Mouse (Mus musculus): ENCODE results near the gene Shisal2b. TPM values are rescaled to one million over a fixed set of nuclear protein-coding genes. Genes with fewer than 3 reads are reported as not detected.
"Not testable (repeated sequence)": the region's sequence is repeated elsewhere in the genome, so short reads cannot be mapped to it uniquely, and the experiment has no call there.

The Shisal2b gene
- not detected for total RNA-seq (2021)
- long read RNA-seq, experiment 1, partial matches to known transcripts, result 0 of 1 reads
- long read RNA-seq, experiment 1, other reads (novel, unspliced or antisense), result 0 of 1 reads
- long read RNA-seq, experiment 2, result 0 reads

DNA sequence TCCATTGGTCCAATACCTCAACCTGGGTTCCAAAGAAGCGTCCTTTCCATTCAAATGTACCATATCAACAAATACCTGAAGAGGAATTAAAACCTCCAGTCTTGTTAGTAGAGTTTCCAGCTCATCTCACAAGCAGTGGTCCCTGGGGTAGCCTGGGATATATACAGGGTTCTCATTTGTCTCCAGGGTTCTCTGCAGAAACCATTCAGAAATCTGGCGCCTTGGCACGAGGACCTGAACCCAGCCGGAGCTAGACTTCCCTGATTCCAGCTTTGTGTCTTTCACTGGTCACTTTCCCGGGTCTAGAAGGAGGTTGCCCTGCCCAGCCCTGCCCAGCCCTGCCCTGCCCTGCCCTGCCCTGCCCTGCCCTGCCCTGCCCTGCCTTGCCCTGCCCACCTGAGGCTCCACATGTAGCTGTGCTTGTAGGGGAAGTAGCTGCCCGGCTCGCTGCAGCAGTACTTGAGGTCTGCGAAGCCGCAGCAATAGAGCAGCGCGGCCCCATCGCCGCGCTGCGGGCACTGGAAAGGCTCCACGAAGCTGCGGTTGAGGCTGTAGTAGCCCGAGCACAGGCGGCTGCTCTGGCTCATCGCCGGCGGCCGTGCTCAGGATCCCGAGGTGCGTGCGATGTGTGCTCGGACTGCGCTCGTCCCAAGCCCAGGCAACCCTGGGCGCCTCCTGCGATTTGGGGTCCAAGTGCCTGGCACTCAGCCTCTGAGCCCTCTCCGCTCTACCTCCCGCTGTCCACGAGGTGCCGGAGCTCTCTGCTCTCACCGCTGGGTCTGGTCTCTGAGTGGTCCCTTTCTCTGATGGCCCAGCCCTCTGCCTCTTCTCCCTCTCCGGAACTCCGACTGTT is at the start of gene Shisal2b:
Shisal2b (minus strand) TSS at position 767 of the 853 bp plus-strand sequence.
- DNase-seq, result peak; percentile 47

GRCm38 (mm10) chr13:104911626-104912025 is 47.9 kb upstream of the Shisal2b start:
- not testable (repeated sequence) for DNase-seq

GRCm38 (mm10) chr13:104911006-104911405 is 47.3 kb upstream of the Shisal2b start:
- not testable (repeated sequence) for DNase-seq

- DNase-seq, result no peak
These were observed 45.0 kb upstream of the Shisal2b start for GRCm38 (mm10) chr13:104908691-104909090.

GRCm38 (mm10) chr13:104894771-104895170 is 31.1 kb upstream of the Shisal2b start:
- DNase-seq, result no peak

GRCm38 (mm10) chr13:104892337-104892736 is 28.6 kb upstream of the Shisal2b start:
- no peak for DNase-seq

- DNase-seq, result no peak
These were observed 22.8 kb upstream of the Shisal2b start for GRCm38 (mm10) chr13:104886308-104887032.

DNA sequence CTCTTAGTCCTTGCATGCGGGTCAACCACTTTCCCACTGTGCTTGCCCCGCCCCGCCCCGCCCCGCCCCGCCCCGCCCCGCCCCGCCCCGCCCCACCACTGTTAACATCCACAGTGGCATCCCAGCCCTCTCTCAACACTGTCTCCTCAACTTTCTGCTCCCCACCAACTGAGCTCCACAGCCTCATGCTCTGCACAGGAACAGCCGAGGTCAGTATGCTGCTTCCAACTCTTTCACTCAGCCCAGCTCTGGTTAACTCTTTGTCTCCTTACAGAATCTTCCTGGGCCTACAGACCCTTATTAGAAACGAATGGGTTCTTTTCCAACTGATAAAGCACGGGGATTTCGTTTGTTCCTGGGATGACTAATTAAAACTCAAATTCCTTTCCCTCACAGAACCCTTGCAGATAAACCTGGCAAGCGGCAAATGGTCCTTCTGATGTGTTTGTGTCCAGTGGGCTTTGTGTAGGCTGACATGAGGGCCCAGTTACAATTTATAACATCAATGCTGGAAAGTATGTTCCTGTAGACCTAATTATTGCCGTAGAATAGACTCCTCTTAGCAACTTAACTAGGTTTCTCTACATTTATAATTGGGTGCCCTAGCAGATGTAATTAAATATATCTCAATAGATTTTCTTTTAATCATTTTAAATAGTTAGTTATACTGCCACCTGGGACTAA is 20.0 kb upstream of the Shisal2b start:
- no peak for DNase-seq

DNA sequence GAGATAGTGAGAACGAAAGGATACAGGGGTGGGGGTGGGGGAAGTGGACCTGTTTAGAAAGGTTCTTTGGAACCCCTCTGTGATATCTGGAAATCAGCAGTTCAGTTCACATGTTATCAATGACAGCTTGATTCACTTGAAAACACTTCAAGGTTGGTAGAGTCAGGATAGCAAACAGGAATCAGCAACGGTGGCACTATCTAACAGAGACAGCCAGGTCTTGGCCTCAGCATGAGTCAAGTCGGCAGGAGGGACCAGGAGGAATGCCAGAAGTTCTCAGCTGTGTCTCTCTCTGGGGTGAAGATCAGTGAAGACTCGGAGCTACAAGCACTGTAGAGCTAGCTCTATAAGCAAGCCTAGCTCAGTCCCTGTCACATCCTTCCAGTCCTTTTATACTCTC is 14.8 kb upstream of the Shisal2b start:
- DNase-seq, result no peak

DNA sequence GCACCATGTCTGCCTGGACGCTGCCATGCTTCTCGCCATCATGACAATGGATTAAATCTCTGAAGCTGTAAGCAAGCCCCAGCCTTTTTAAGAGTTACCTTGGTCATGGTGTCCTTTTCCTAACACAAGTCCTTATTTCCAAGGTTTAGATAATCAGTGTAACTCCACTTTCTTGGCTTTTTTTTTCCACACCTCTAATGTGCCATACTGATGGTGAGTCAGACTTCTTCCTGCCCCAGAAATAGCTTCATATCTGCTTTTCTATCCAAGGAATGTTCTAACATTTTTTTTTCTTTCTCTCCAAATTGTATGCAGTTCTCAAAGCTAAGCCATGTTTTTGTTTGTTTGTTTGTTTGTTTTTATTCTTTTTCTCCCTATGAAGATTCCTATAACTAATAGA is 6.2 kb upstream of the Shisal2b start:
- no peak for DNase-seq

GRCm38 (mm10) chr13:104866726-104867125 is 3.0 kb upstream of the Shisal2b start:
- DNase-seq, result no peak

- DNase-seq, result no peak
These were observed 10.0 kb downstream of the Shisal2b start for GRCm38 (mm10) chr13:104853645-104854044.

DNA sequence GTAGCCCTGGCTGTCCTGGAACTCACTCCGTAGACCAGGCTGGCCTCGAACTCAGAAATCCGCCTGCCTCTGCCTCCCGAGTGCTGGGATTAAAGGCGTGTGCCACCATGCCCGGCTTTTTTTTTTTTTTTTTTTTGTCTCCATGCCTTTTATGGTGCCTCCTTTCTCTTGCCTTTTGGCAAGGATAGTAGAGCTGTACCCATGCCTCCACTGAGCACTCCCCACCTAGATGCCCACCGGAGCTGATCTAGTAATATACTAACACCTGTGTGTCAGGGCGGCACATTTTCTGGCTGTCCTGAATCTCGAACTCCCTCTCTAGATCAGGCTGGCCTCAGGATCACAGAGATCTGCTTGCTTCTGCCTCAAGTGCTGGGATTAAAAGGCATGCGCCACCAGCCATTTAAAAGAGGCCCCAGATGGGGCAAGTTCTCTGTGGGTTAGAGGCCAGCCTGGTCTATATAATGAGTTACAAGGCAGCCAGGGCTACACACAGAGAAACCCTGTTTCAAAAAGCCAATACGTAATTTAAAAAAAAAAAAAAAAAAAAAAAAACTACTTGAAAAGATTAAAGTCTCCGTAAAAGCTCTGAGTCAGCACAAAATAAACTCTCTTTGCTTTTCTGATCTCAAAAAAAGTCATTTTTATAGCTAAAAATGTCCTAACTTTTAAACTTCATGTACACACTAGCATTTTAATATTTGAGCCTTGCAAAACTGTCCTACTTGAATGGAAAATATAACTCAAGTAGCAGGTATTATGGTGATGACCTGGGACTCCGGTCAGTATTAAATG is 20.2 kb downstream of the Shisal2b start:
- DNase-seq, result no peak

- DNase-seq, result no peak
These were observed 21.8 kb downstream of the Shisal2b start for GRCm38 (mm10) chr13:104841937-104842336.

- no peak for DNase-seq
These were observed 26.1 kb downstream of the Shisal2b start for GRCm38 (mm10) chr13:104837628-104838027.

DNA sequence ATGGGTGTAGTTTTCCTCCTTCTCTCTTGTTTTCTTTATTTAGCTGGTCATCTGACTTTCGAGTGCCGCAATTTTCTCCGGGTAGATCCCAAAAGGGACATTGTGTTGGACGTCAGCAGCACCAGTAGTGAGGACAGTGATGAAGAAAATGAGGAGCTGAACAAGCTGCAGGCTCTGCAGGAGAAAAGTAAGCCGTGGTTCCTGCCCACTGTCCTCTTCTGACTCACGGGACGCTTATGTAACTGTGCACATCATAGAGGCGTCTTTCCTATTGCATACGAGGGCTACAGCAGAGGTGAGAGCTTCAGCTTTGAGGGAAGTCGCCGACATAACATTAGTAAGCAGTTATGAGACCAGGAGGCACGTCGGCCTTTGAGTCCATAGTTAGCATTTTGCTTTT is 30.9 kb downstream of the Shisal2b start:
- DNase-seq, result no peak

DNA sequence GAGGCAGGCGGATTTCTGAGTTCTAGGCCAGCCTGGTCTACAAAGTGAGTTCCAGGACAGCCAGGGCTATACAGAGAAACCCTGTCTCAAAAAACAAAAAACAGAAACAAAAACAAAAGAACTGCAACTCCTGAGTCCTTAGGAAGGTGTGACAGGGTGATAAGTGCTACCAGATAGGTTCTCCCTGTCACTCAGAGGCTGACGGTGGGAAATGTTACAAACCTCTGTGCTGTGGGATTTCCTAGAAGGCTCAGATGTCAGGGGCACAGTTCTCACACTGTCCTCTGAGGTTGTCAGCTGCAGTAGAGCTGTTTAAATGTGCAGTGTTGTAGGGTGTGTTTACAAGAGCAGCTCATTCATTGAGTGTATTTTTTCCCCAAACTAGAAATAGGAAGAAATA is 38.2 kb downstream of the Shisal2b start:
- no peak for DNase-seq

- DNase-seq, result no peak
These were observed 41.3 kb downstream of the Shisal2b start for GRCm38 (mm10) chr13:104822411-104822838.

DNA sequence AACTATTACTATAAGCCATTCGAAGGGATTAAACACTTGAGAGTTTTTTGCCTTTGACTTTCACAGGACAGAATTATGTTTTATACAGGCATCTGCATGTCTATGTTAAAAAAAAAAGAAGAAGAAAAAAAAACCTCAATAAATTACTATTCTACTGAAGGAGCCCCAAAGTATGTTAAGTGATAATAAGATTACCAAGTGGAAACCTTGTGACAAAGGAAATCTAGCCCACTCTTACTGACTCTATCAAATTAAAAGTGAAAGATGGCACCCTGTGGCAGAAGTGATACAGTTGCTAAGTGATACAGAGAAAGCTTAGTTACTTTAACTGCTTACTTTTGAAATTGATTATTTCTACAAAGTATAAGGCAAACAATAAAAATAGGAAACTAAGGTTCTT is 41.8 kb downstream of the Shisal2b start:
- no peak for DNase-seq

DNA sequence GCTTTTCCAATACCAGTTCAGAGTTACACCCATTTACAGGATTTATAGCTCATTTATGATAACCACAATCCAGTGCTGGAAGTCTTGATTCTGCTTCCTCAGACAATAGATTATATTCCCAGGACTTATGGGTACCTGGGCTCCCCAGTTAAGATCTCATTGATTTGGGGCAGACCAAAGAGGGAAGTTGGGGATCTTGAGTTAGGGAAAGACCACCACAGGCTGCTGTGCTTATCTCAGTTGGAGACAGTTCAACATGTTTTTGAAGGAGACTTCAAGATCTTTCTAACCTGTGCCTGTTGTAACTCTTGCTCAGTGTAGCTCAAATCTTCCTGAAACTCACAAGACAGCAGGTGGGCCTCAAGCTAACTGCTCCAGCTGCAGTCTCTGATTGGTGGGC is 42.5 kb downstream of the Shisal2b start:
- DNase-seq, result no peak

DNA sequence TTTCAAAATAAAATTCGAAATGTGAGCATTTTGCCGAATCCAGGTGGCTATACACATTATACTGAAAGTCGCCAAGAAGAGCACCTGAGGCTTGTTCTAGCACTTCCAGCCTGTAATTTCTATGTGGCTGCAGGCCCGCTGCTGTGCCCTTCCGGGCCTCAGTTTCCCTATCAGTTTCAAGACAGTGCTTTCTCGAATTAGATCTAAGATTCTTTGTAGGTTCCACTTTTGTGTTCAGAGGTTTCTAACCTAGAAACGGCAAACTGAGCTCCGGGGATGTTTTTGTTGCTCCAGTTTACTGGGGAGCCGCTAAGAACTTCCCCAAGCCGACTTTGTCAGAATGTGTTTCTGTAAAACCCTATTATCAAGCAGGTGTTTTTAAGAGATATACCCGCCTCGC is 46.0 kb downstream of the Shisal2b start:
- DNase-seq, result no peak

Measured in adrenal gland, postnatal 10 days (tissue).